Mouse (Mus musculus) left cerebral cortex, adult 2 months (tissue): ENCODE results near the gene Chst11. TPM values are rescaled to one million over a fixed set of nuclear protein-coding genes. Genes with fewer than 3 reads are reported as not detected.

Source experiments
- DNase-seq, 2 experiments: peaks; one replicate each; pipeline ENCODE4 v3.0.0; 2021 to 2022; ENCODE audit warnings: low spot score in 2 of 2, mixed read lengths in 1 of 2; ENCODE audit errors: extremely low spot score in 1 of 2
- H3K27ac ChIP-seq: fragments of 200-600 bp; 2 replicates; pipeline ENCODE4 v1.8.1; 2022
- H3K4me3 ChIP-seq: fragments of 200-600 bp; 2 replicates; pipeline ENCODE4 v1.8.1; 2022
- CTCF ChIP-seq: fragments of 200-600 bp; IDR thresholded peaks from 2 replicates; pipeline ENCODE4 v1.8.1; 2022; ENCODE audit warnings: antibody characterized with exemption, mild to moderate bottlenecking, moderate library complexity
- intact Hi-C: fragments of 180-260 bp; cut with DNase I; formaldehyde crosslinking; loops from one replicate; pipeline ENCODE4 v1.15.1; 2025
- total RNA-seq, 2 experiments: library from RNA; stranded (reverse); gene quantifications; 2 replicates each; pipeline ENCODE4 v1.2.3; 2021

The Chst11 gene
- total RNA-seq, 2 experiments from 2014 or later, result 31.1 to 35.0 TPM

- Histone ChIP-seq H3K27ac (no peak overlapping the region), H3K4me3 (no peak overlapping the region)
- no peak for DNase-seq
- no peak for TF ChIP-seq CTCF
- intact Hi-C loops, result loop anchor here (5.0 kb wide), 1 partner anchor 211 kb away; the partner anchor contains the start of gene Chst11
Observed at GRCm38 (mm10) chr10:83198692-83199091, 213.4 kb downstream of the Chst11 start.

- H3K4me3 ChIP-seq, result no peak overlapping the region
- intact Hi-C loops, result loop anchor here (5.0 kb wide), 1 partner anchor 212 kb away; the partner anchor contains the start of gene Chst11
- DNase-seq, result no peak
- H3K27ac ChIP-seq, result no peak overlapping the region
- no peak for TF ChIP-seq CTCF
Observed at GRCm38 (mm10) chr10:83199290-83199689, 214.0 kb downstream of the Chst11 start.

- no peak for TF ChIP-seq CTCF
- H3K27ac ChIP-seq, result no peak overlapping the region
- H3K4me3 ChIP-seq, result no peak overlapping the region
- intact Hi-C loops, result no loop called here
- DNase-seq, result no peak
Observed at GRCm38 (mm10) chr10:83201525-83201924, 216.2 kb downstream of the Chst11 start.

- intact Hi-C loops, result no loop called here
- no peak for TF ChIP-seq CTCF
- DNase-seq, result no peak
- no peak overlapping the region for H3K4me3 ChIP-seq
- no peak overlapping the region for H3K27ac ChIP-seq
Observed at GRCm38 (mm10) chr10:83202906-83203702, 217.8 kb downstream of the Chst11 start.

GRCm38 (mm10) chr10:83208436-83208835 is 223.1 kb downstream of the Chst11 start:
- Histone ChIP-seq H3K4me3 (no peak overlapping the region), H3K27ac (no peak overlapping the region)
- intact Hi-C loops, result no loop called here
- no peak for TF ChIP-seq CTCF
- DNase-seq, result no peak

GRCm38 (mm10) chr10:83209388-83209787 is 224.1 kb downstream of the Chst11 start:
- intact Hi-C loops, result no loop called here
- no peak for TF ChIP-seq CTCF
- no peak overlapping the region for H3K4me3 ChIP-seq
- no peak overlapping the region for H3K27ac ChIP-seq
- no peak for DNase-seq

- no peak overlapping the region for H3K4me3 ChIP-seq
- intact Hi-C loops, result no loop called here
- no peak overlapping the region for H3K27ac ChIP-seq
- no peak for DNase-seq
- TF ChIP-seq CTCF, result no peak
Observed at GRCm38 (mm10) chr10:83210122-83210521, 224.8 kb downstream of the Chst11 start.

GRCm38 (mm10) chr10:83210968-83211583 is 225.8 kb downstream of the Chst11 start:
- TF ChIP-seq CTCF, result no peak
- intact Hi-C loops, result no loop called here
- no peak overlapping the region for H3K4me3 ChIP-seq
- H3K27ac ChIP-seq, result no peak overlapping the region
- no peak for DNase-seq

- TF ChIP-seq CTCF, result no peak
- Histone ChIP-seq H3K27ac (no peak overlapping the region), H3K4me3 (no peak overlapping the region)
- DNase-seq, result no peak
- intact Hi-C loops, result no loop called here
Observed at GRCm38 (mm10) chr10:83212618-83213017, 227.3 kb downstream of the Chst11 start.

GRCm38 (mm10) chr10:83215559-83215958 is 230.3 kb downstream of the Chst11 start:
- Histone ChIP-seq H3K4me3 (no peak overlapping the region), H3K27ac (no peak overlapping the region)
- intact Hi-C loops, result no loop called here
- no peak for TF ChIP-seq CTCF
- DNase-seq, result no peak

- intact Hi-C loops, result no loop called here
- H3K27ac ChIP-seq, result no peak overlapping the region
- DNase-seq, result no peak
- no peak overlapping the region for H3K4me3 ChIP-seq
- TF ChIP-seq CTCF, result no peak
Observed at GRCm38 (mm10) chr10:83217256-83217655, 232.0 kb downstream of the Chst11 start.

- TF ChIP-seq CTCF, result no peak
- H3K4me3 ChIP-seq, result no peak overlapping the region
- intact Hi-C loops, result no loop called here
- DNase-seq, result no peak
- H3K27ac ChIP-seq, result no peak overlapping the region
Observed at GRCm38 (mm10) chr10:83218778-83219177, 233.5 kb downstream of the Chst11 start.
